Mouse (Mus musculus): ENCODE data around the gene Parp14. TPM values are rescaled to one million over a fixed set of nuclear protein-coding genes. Genes with fewer than 3 reads are reported as not detected.

Gene Parp14
- 1.7 and 2.5 TPM in 2 replicates for polyA plus RNA-seq (2015; fragmentation: Nextera tagmentation; extraction: Ambion mirVana)

- H3K4me1 ChIP-seq (ENCODE audit: control insufficient read depth, insufficient read depth, low read length) = peaks cover 9% of the 10 kb centered on the region
- H3K9me3 ChIP-seq (replicated peaks; ENCODE audit: control insufficient read depth, low read length) = no peaks in the 10 kb centered on the region
- 0 out of 2 replicates have a peak within 1 kb of the TSS, but pooled peaks have one; percentile 31 for H3K27ac ChIP-seq (ENCODE audit: low read length)
- peaks cover 7% of the 10 kb centered on the region; the same call in 1 of the 2 replicates for H3K27me3 ChIP-seq (ENCODE audit: control insufficient read depth, insufficient read depth, low read length)
- no peaks in the 10 kb centered on the region for H3K36me3 ChIP-seq (ENCODE audit: control insufficient read depth, insufficient read depth)
- under 1% methylated on average over 38 of the region's 38 CpGs for WGBS
- peak within 1 kb of the TSS; percentile 89 for H3K9ac ChIP-seq (ENCODE audit: low read length)
- peak; percentile 46; the same call in 1 of the 2 replicates for ATAC-seq (replicated peaks; ENCODE audit: extremely low read depth, insufficient read depth, low FRiP score)
- peak within 1 kb of the TSS; percentile 88 for H3K4me3 ChIP-seq (ENCODE audit: low read length)
- H3K4me2 ChIP-seq (ENCODE audit: low read depth, low read length) = peak within 1 kb of the TSS; percentile 83
Observed at GRCm38 (mm10) chr16:35871048-35871851, at the start of gene Parp14. Gene Parp14 (minus strand): TSS chr16:35871544.

GRCm38 (mm10) chr16:35918721-35919543 is 47.6 kb upstream of the Parp14 start:
- no peak overlapping the region for H3K4me3 ChIP-seq (ENCODE audit: low read length)
- H3K27ac ChIP-seq (ENCODE audit: low read length) = no peak overlapping the region
- no peaks in the 10 kb centered on the region for H3K27me3 ChIP-seq (ENCODE audit: control insufficient read depth, insufficient read depth, low read length)
- H3K4me2 ChIP-seq (ENCODE audit: low read depth, low read length) = peak overlapping the region; percentile 14; the same call in 1 of the 2 replicates
- no peaks in the 10 kb centered on the region for H3K9me3 ChIP-seq (replicated peaks; ENCODE audit: control insufficient read depth, low read length)
- whole genome bisulfite sequencing = 79% methylated on average over 6 of the region's 6 CpGs
- H3K9ac ChIP-seq (ENCODE audit: low read length) = no peak overlapping the region
- no peak for ATAC-seq (replicated peaks; ENCODE audit: extremely low read depth, insufficient read depth, low FRiP score)
- peaks cover 5% of the 10 kb centered on the region; the same call in 1 of the 2 replicates for H3K4me1 ChIP-seq (ENCODE audit: control insufficient read depth, insufficient read depth, low read length)
- H3K36me3 ChIP-seq (ENCODE audit: control insufficient read depth, insufficient read depth) = no peaks in the 10 kb centered on the region

GRCm38 (mm10) chr16:35914301-35914700 is 43.0 kb upstream of the Parp14 start:
- Histone ChIP-seq H3K4me1 (ENCODE audit: control insufficient read depth, insufficient read depth, low read length) (peaks cover 8% of the 10 kb centered on the region; the same call in 1 of the 2 replicates), H3K9me3 (replicated peaks; ENCODE audit: control insufficient read depth, low read length) (peaks cover 6% of the 10 kb centered on the region; the same call in 1 of the 2 replicates), H3K9ac (ENCODE audit: low read length) (no peak overlapping the region), H3K36me3 (ENCODE audit: control insufficient read depth, insufficient read depth) (no peaks in the 10 kb centered on the region), H3K27me3 (ENCODE audit: control insufficient read depth, insufficient read depth, low read length) (no peaks in the 10 kb centered on the region), H3K4me3 (ENCODE audit: low read length) (no peak overlapping the region), H3K4me2 (ENCODE audit: low read depth, low read length) (no peak overlapping the region), H3K27ac (ENCODE audit: low read length) (no peak overlapping the region)
- ATAC-seq (replicated peaks; ENCODE audit: extremely low read depth, insufficient read depth, low FRiP score) = no peak
- 58% methylated on average over 5 of the region's 5 CpGs for WGBS

GRCm38 (mm10) chr16:35913526-35913925 is 42.2 kb upstream of the Parp14 start:
- H3K27me3 ChIP-seq (ENCODE audit: control insufficient read depth, insufficient read depth, low read length) = no peaks in the 10 kb centered on the region
- WGBS = 76% methylated on average over 1 of the region's 1 CpGs
- no peak overlapping the region for H3K4me3 ChIP-seq (ENCODE audit: low read length)
- no peaks in the 10 kb centered on the region for H3K36me3 ChIP-seq (ENCODE audit: control insufficient read depth, insufficient read depth)
- peaks cover 8% of the 10 kb centered on the region; the same call in 1 of the 2 replicates for H3K4me1 ChIP-seq (ENCODE audit: control insufficient read depth, insufficient read depth, low read length)
- no peak overlapping the region for H3K27ac ChIP-seq (ENCODE audit: low read length)
- ATAC-seq (replicated peaks; ENCODE audit: extremely low read depth, insufficient read depth, low FRiP score) = no peak
- peaks cover 6% of the 10 kb centered on the region; the same call in 1 of the 2 replicates for H3K9me3 ChIP-seq (replicated peaks; ENCODE audit: control insufficient read depth, low read length)
- no peak overlapping the region for H3K9ac ChIP-seq (ENCODE audit: low read length)
- no peak overlapping the region for H3K4me2 ChIP-seq (ENCODE audit: low read depth, low read length)

GRCm38 (mm10) chr16:35911449-35911848 is 40.1 kb upstream of the Parp14 start:
- WGBS = 48% methylated on average over 3 of the region's 3 CpGs
- Histone ChIP-seq H3K36me3 (ENCODE audit: control insufficient read depth, insufficient read depth) (no peaks in the 10 kb centered on the region), H3K9ac (ENCODE audit: low read length) (no peak overlapping the region), H3K4me3 (ENCODE audit: low read length) (no peak overlapping the region), H3K27ac (ENCODE audit: low read length) (no peak overlapping the region), H3K27me3 (ENCODE audit: control insufficient read depth, insufficient read depth, low read length) (no peaks in the 10 kb centered on the region), H3K4me1 (ENCODE audit: control insufficient read depth, insufficient read depth, low read length) (peaks cover 11% of the 10 kb centered on the region; the same call in 1 of the 2 replicates), H3K4me2 (ENCODE audit: low read depth, low read length) (no peak overlapping the region), H3K9me3 (replicated peaks; ENCODE audit: control insufficient read depth, low read length) (peaks cover 6% of the 10 kb centered on the region; the same call in 1 of the 2 replicates)
- ATAC-seq (replicated peaks; ENCODE audit: extremely low read depth, insufficient read depth, low FRiP score) = no peak

- H3K27me3 ChIP-seq (ENCODE audit: control insufficient read depth, insufficient read depth, low read length) = no peaks in the 10 kb centered on the region
- no peaks in the 10 kb centered on the region for H3K36me3 ChIP-seq (ENCODE audit: control insufficient read depth, insufficient read depth)
- H3K9ac ChIP-seq (ENCODE audit: low read length) = no peak overlapping the region
- no peak overlapping the region for H3K4me3 ChIP-seq (ENCODE audit: low read length)
- ATAC-seq (replicated peaks; ENCODE audit: extremely low read depth, insufficient read depth, low FRiP score) = peak; percentile 42; the same call in 1 of the 2 replicates
- 39% methylated on average over 4 of the region's 4 CpGs for WGBS
- no peak overlapping the region for H3K4me2 ChIP-seq (ENCODE audit: low read depth, low read length)
- peak overlapping the region; percentile 49 for H3K27ac ChIP-seq (ENCODE audit: low read length)
- 0 out of 2 replicates have a peak, but pooled peaks cover 7% of the 10 kb centered on the region for H3K4me1 ChIP-seq (ENCODE audit: control insufficient read depth, insufficient read depth, low read length)
- H3K9me3 ChIP-seq (replicated peaks; ENCODE audit: control insufficient read depth, low read length) = peaks cover 5% of the 10 kb centered on the region; the same call in 1 of the 2 replicates
Observed at GRCm38 (mm10) chr16:35907432-35908201, 36.3 kb upstream of the Parp14 start.

- H3K9ac ChIP-seq (ENCODE audit: low read length) = no peak overlapping the region
- no peak for ATAC-seq (replicated peaks; ENCODE audit: extremely low read depth, insufficient read depth, low FRiP score)
- 63% methylated on average over 7 of the region's 7 CpGs for WGBS
- H3K4me3 ChIP-seq (ENCODE audit: low read length) = no peak overlapping the region
- H3K4me2 ChIP-seq (ENCODE audit: low read depth, low read length) = no peak overlapping the region
- no peaks in the 10 kb centered on the region for H3K36me3 ChIP-seq (ENCODE audit: control insufficient read depth, insufficient read depth)
- 0 out of 2 replicates have a peak, but pooled peaks cover 7% of the 10 kb centered on the region for H3K4me1 ChIP-seq (ENCODE audit: control insufficient read depth, insufficient read depth, low read length)
- no peaks in the 10 kb centered on the region for H3K27me3 ChIP-seq (ENCODE audit: control insufficient read depth, insufficient read depth, low read length)
- H3K9me3 ChIP-seq (replicated peaks; ENCODE audit: control insufficient read depth, low read length) = peaks cover 8% of the 10 kb centered on the region; the same call in 1 of the 2 replicates
- H3K27ac ChIP-seq (ENCODE audit: low read length) = no peak overlapping the region
Observed at GRCm38 (mm10) chr16:35906887-35907286, 35.5 kb upstream of the Parp14 start.

GRCm38 (mm10) chr16:35905819-35906485 is 34.6 kb upstream of the Parp14 start:
- peaks cover 8% of the 10 kb centered on the region; the same call in 1 of the 2 replicates for H3K9me3 ChIP-seq (replicated peaks; ENCODE audit: control insufficient read depth, low read length)
- no peak overlapping the region for H3K4me3 ChIP-seq (ENCODE audit: low read length)
- no peak overlapping the region for H3K27ac ChIP-seq (ENCODE audit: low read length)
- no peak overlapping the region for H3K4me2 ChIP-seq (ENCODE audit: low read depth, low read length)
- H3K4me1 ChIP-seq (ENCODE audit: control insufficient read depth, insufficient read depth, low read length) = 0 out of 2 replicates have a peak, but pooled peaks cover 4% of the 10 kb centered on the region
- no peak overlapping the region for H3K9ac ChIP-seq (ENCODE audit: low read length)
- no peak for ATAC-seq (replicated peaks; ENCODE audit: extremely low read depth, insufficient read depth, low FRiP score)
- 68% methylated on average over 6 of the region's 6 CpGs for WGBS
- H3K27me3 ChIP-seq (ENCODE audit: control insufficient read depth, insufficient read depth, low read length) = no peaks in the 10 kb centered on the region
- no peaks in the 10 kb centered on the region for H3K36me3 ChIP-seq (ENCODE audit: control insufficient read depth, insufficient read depth)

Measured in heart, embryonic 16.5 days (tissue).